Mouse (Mus musculus) midbrain, embryonic 10.5 days (tissue): ENCODE data around the gene Csnk1g1. TPM values are rescaled to one million over a fixed set of nuclear protein-coding genes. Genes with fewer than 3 reads are reported as not detected.

Experiments
- DNase-seq: peaks from one replicate; pipeline ENCODE4 v3.0.0-alpha.2; 2017; ENCODE audit warnings: low spot score
- H3K27ac ChIP-seq: fragments of 300-500 bp; sonication (generic); replicated peaks from 2 replicates; pipeline ENCODE4 v1.5.1; 2016; ENCODE audit warnings: mild to moderate bottlenecking
- H3K27me3 ChIP-seq: fragments of 300-500 bp; sonication (generic); 2 replicates; pipeline ENCODE4 v1.6.1; 2016; ENCODE audit warnings: low read depth, mild to moderate bottlenecking; ENCODE audit not compliant: poor library complexity, severe bottlenecking
- H3K36me3 ChIP-seq: fragments of 300-500 bp; sonication (generic); 2 replicates; pipeline ENCODE4 v1.6.1; 2016; ENCODE audit warnings: mild to moderate bottlenecking, moderate library complexity
- H3K4me1 ChIP-seq: fragments of 300-500 bp; sonication (generic); 2 replicates; pipeline ENCODE4 v1.6.1; 2016
- H3K4me3 ChIP-seq: fragments of 300-500 bp; sonication (generic); 2 replicates; pipeline ENCODE4 v1.5.1; 2016; ENCODE audit warnings: mild to moderate bottlenecking, moderate library complexity
- H3K9me3 ChIP-seq: fragments of 300-500 bp; sonication (generic); replicated peaks from 2 replicates; pipeline ENCODE4 v1.6.1; 2016; ENCODE audit warnings: mild to moderate bottlenecking
- WGBS: fragments of 180-500 bp; shearing (Covaris S2); methylation state at CpG from one replicate; pipeline ENCODE4 v1.1.7; 2016; 5-methylcytosine and 5-hydroxymethylcytosine counted together
- polyA plus RNA-seq: library from polyadenylated mRNA; unstranded; fragments of >200 nt; fragmentation: Nextera tagmentation; extraction: Ambion mirVana; gene quantifications from 2 replicates; pipeline ENCODE4 v1.2.1, GENCODE M21; 2016

The Csnk1g1 gene
- polyA plus RNA-seq, 1 experiment from 2014 or later, result 16.6 TPM

- no peaks in the 10 kb centered on the region for H3K4me1 ChIP-seq
- H3K27me3 ChIP-seq, result no peaks in the 10 kb centered on the region
- no peaks in the 10 kb centered on the region for H3K9me3 ChIP-seq
- no peak for DNase-seq
- H3K27ac ChIP-seq, result no peak overlapping the region
- H3K4me3 ChIP-seq, result no peak overlapping the region
- H3K36me3 ChIP-seq, result peaks cover 27% of the 10 kb centered on the region
Observed at GRCm38 (mm10) chr9:66020601-66021000, 111.9 kb downstream of the Csnk1g1 start.

- no peak overlapping the region for H3K4me3 ChIP-seq
- 91% methylated on average over 4 of the region's 4 CpGs for WGBS
- H3K27ac ChIP-seq, result no peak overlapping the region
- H3K27me3 ChIP-seq, result no peaks in the 10 kb centered on the region
- no peaks in the 10 kb centered on the region for H3K9me3 ChIP-seq
- no peak for DNase-seq
- H3K36me3 ChIP-seq, result peaks cover 53% of the 10 kb centered on the region
- H3K4me1 ChIP-seq, result no peaks in the 10 kb centered on the region
Observed at GRCm38 (mm10) chr9:66038082-66038481, 129.4 kb downstream of the Csnk1g1 start.

- Histone ChIP-seq H3K36me3 (peaks cover 48% of the 10 kb centered on the region), H3K9me3 (no peaks in the 10 kb centered on the region), H3K27ac (no peak overlapping the region), H3K4me1 (no peaks in the 10 kb centered on the region), H3K4me3 (no peak overlapping the region), H3K27me3 (no peaks in the 10 kb centered on the region)
- WGBS, result 98% methylated on average over 4 of the region's 4 CpGs
- DNase-seq, result no peak
Observed at GRCm38 (mm10) chr9:66038581-66038980, 129.9 kb downstream of the Csnk1g1 start.

- Histone ChIP-seq H3K27ac (no peak overlapping the region), H3K27me3 (no peaks in the 10 kb centered on the region), H3K4me3 (no peak overlapping the region), H3K4me1 (no peaks in the 10 kb centered on the region), H3K36me3 (peaks cover 44% of the 10 kb centered on the region), H3K9me3 (no peaks in the 10 kb centered on the region)
- no peak for DNase-seq
- 82% methylated on average over 4 of the region's 4 CpGs for WGBS
Observed at GRCm38 (mm10) chr9:66039290-66039689, 130.6 kb downstream of the Csnk1g1 start.

- Histone ChIP-seq H3K27me3 (no peaks in the 10 kb centered on the region), H3K4me1 (no peaks in the 10 kb centered on the region), H3K4me3 (no peak overlapping the region), H3K36me3 (peaks cover 34% of the 10 kb centered on the region), H3K27ac (no peak overlapping the region), H3K9me3 (no peaks in the 10 kb centered on the region)
- 85% methylated on average over 3 of the region's 3 CpGs for WGBS
- DNase-seq, result no peak
Observed at GRCm38 (mm10) chr9:66040801-66041200, 132.1 kb downstream of the Csnk1g1 start.

GRCm38 (mm10) chr9:66042331-66042730 is 133.6 kb downstream of the Csnk1g1 start:
- no peak for DNase-seq
- WGBS, result 89% methylated on average over 4 of the region's 4 CpGs
- Histone ChIP-seq H3K4me3 (no peak overlapping the region), H3K4me1 (no peaks in the 10 kb centered on the region), H3K27ac (no peak overlapping the region), H3K36me3 (peaks cover 31% of the 10 kb centered on the region), H3K27me3 (no peaks in the 10 kb centered on the region), H3K9me3 (no peaks in the 10 kb centered on the region)

- H3K9me3 ChIP-seq, result no peaks in the 10 kb centered on the region
- no peak overlapping the region for H3K4me3 ChIP-seq
- no peaks in the 10 kb centered on the region for H3K27me3 ChIP-seq
- H3K36me3 ChIP-seq, result peaks cover 26% of the 10 kb centered on the region
- H3K4me1 ChIP-seq, result no peaks in the 10 kb centered on the region
- WGBS, result 92% methylated on average over 3 of the region's 3 CpGs
- H3K27ac ChIP-seq, result no peak overlapping the region
- no peak for DNase-seq
Observed at GRCm38 (mm10) chr9:66043241-66043640, 134.5 kb downstream of the Csnk1g1 start.

GRCm38 (mm10) chr9:66049931-66050601 is 141.3 kb downstream of the Csnk1g1 start:
- no peaks in the 10 kb centered on the region; the same call in 1 of the 2 replicates for H3K9me3 ChIP-seq
- DNase-seq, result no peak
- H3K27me3 ChIP-seq, result no peaks in the 10 kb centered on the region
- H3K36me3 ChIP-seq, result no peaks in the 10 kb centered on the region
- 67% methylated on average over 6 of the region's 6 CpGs for WGBS
- H3K4me3 ChIP-seq, result no peak overlapping the region
- no peak overlapping the region for H3K27ac ChIP-seq
- peaks cover 6% of the 10 kb centered on the region; the same call in 1 of the 2 replicates for H3K4me1 ChIP-seq

- no peak for DNase-seq
- peaks cover 6% of the 10 kb centered on the region; the same call in 1 of the 2 replicates for H3K4me1 ChIP-seq
- no peaks in the 10 kb centered on the region for H3K36me3 ChIP-seq
- H3K27me3 ChIP-seq, result no peaks in the 10 kb centered on the region
- no peaks in the 10 kb centered on the region; the same call in 1 of the 2 replicates for H3K9me3 ChIP-seq
- H3K4me3 ChIP-seq, result no peak overlapping the region
- 85% methylated on average over 4 of the region's 4 CpGs for WGBS
- H3K27ac ChIP-seq, result no peak overlapping the region
Observed at GRCm38 (mm10) chr9:66051493-66051892, 142.8 kb downstream of the Csnk1g1 start.

GRCm38 (mm10) chr9:66052731-66053130 is 144.0 kb downstream of the Csnk1g1 start:
- no peak overlapping the region for H3K4me3 ChIP-seq
- peaks cover 6% of the 10 kb centered on the region; the same call in 1 of the 2 replicates for H3K4me1 ChIP-seq
- H3K27me3 ChIP-seq, result no peaks in the 10 kb centered on the region
- no peaks in the 10 kb centered on the region for H3K36me3 ChIP-seq
- H3K9me3 ChIP-seq, result no peaks in the 10 kb centered on the region; the same call in 1 of the 2 replicates
- no peak overlapping the region for H3K27ac ChIP-seq
- DNase-seq, result no peak
- 90% methylated on average over 1 of the region's 1 CpGs for WGBS

GRCm38 (mm10) chr9:66053620-66054019 is 144.9 kb downstream of the Csnk1g1 start:
- 21% methylated on average over 1 of the region's 1 CpGs for WGBS
- Histone ChIP-seq H3K4me3 (no peak overlapping the region), H3K36me3 (no peaks in the 10 kb centered on the region)

GRCm38 (mm10) chr9:66059583-66060307 is 151.0 kb downstream of the Csnk1g1 start, which contains the start of gene Ppib:
Gene Ppib (plus strand): TSS chr9:66060222.
- H3K4me3 ChIP-seq, result peak within 1 kb of the TSS; percentile 84
- peak within 1 kb of the TSS; percentile 94 for H3K27ac ChIP-seq
- WGBS, result 2% methylated on average over 51 of the region's 51 CpGs
- H3K36me3 ChIP-seq, result peaks cover 31% of the 10 kb centered on the region
- DNase-seq, result peak; percentile 98
- H3K4me1 ChIP-seq, result peaks cover 26% of the 10 kb centered on the region
- no peaks in the 10 kb centered on the region for H3K27me3 ChIP-seq
- no peaks in the 10 kb centered on the region for H3K9me3 ChIP-seq

More at GRCm38 (mm10) chr9:66053620-66054019, 144.9 kb downstream of the Csnk1g1 start:
- Histone ChIP-seq H3K4me1 (peaks cover 6% of the 10 kb centered on the region; the same call in 1 of the 2 replicates), H3K27ac (no peak overlapping the region), H3K27me3 (no peaks in the 10 kb centered on the region), H3K9me3 (no peaks in the 10 kb centered on the region; the same call in 1 of the 2 replicates)
- no peak for DNase-seq

- Histone ChIP-seq H3K27ac (peak overlapping the region; percentile 94), H3K9me3 (no peaks in the 10 kb centered on the region), H3K4me3 (peak overlapping the region; percentile 84), H3K27me3 (no peaks in the 10 kb centered on the region), H3K36me3 (peaks cover 36% of the 10 kb centered on the region), H3K4me1 (peaks cover 26% of the 10 kb centered on the region)
- DNase-seq, result no peak
- under 1% methylated on average over 20 of the region's 20 CpGs for whole genome bisulfite sequencing
Observed at GRCm38 (mm10) chr9:66060308-66060647, 151.6 kb downstream of the Csnk1g1 start.
